Mouse (Mus musculus) erythroblast, embryonic 14.5 days (primary cell): ENCODE measurements around the gene Atp8b2.

ENCODE experiments used
- GATA1 ChIP-seq: IDR thresholded peaks from 2 replicates; pipeline ENCODE4 v1.6.1; 2012; ENCODE audit warnings: low read length, inconsistent platforms, mixed read lengths
- TAL1 ChIP-seq: IDR thresholded peaks from 3 replicates; pipeline ENCODE4 v1.6.1; 2012; ENCODE audit warnings: low read length, inconsistent platforms, mixed read lengths

DNA sequence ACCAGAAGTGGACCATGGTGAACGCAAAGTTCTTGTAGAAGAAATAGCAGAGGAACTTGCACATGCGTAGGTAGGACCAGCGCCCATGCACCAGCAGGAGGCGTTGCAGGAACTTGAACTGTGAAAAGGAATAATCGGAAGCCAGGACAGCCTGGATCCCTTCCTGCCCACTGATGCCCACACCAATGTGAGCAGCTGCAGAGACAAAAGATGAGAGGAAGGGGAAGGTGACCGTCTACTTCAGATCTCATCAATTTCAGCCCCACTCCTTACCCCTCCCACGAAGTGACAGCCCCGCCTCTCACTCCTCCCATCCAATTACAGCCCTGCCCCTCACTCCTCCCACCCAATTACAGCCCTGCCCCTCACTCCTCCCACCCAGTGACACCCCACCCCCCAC lies 18.3 kb downstream of the Atp8b2 start:
- TF ChIP-seq TAL1 (no peak), GATA1 (no peak)
